Mouse (Mus musculus) E14TG2a.4 (cell line): ENCODE data around the gene Gm17304.

ENCODE experiments used
- H3K27me3 ChIP-seq: 2 replicates; pipeline ENCODE4 v1.6.1; 2014; ENCODE audit warnings: low read length, control low read depth; ENCODE audit not compliant: insufficient read depth
- H3K36me3 ChIP-seq: 2 replicates; pipeline ENCODE4 v1.6.1; 2014; ENCODE audit warnings: low read length, control low read depth; ENCODE audit not compliant: insufficient read depth
- H3K4me1 ChIP-seq: replicated peaks from 2 replicates; pipeline ENCODE4 v1.6.1; 2014; ENCODE audit warnings: low read depth, low read length, control low read depth
- H3K4me3 ChIP-seq: replicated peaks from 2 replicates; pipeline ENCODE4 v1.5.1; 2014; ENCODE audit warnings: mild to moderate bottlenecking, low read length
- H3K9me3 ChIP-seq: 2 replicates; pipeline ENCODE4 v1.6.1; 2014; ENCODE audit warnings: low read length, control low read depth
- CTCF ChIP-seq: conservative IDR thresholded peaks from 2 replicates; pipeline ENCODE4 v1.5.1; 2014; ENCODE audit warnings: low read length
- NANOG ChIP-seq: IDR thresholded peaks from 2 replicates; pipeline ENCODE4 v1.6.1; 2014; ENCODE audit warnings: borderline replicate concordance, low read length, mixed read lengths
- POU5F1 ChIP-seq: IDR thresholded peaks from 2 replicates; pipeline ENCODE4 v1.6.1; 2014; ENCODE audit warnings: low read length, borderline replicate concordance

The Gm17304 gene

DNA sequence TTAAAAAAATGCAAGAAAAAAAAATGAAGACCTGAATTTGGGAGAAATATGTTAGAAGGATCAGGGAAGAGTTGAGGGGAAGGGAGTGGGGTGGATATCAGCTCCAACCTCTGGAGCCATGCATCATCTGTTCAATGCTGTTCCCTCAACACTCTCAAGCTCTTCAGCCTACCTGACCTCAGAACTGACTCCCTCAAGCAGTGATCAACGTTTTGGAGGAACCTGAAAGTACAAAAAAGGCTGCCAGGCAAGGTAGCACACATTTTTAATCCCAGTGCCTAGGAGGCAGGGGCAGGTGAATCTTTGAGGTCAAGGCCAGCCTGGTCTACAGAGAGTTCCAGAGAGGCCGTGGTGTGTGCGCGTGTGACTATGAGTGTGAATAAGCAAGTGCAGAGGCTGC is at the start of gene Gm17304:
Gene Gm17304, plus strand, starts transcription at position 301 of the 400 bp plus-strand sequence.
- Histone ChIP-seq H3K27me3 (no peaks in the 10 kb centered on the region), H3K9me3 (no peaks in the 10 kb centered on the region), H3K4me1 (peaks cover 16% of the 10 kb centered on the region), H3K4me3 (no peak within 1 kb of the TSS), H3K36me3 (peaks cover 29% of the 10 kb centered on the region)
- TF ChIP-seq POU5F1 = no peak
- TF ChIP-seq NANOG = no peak
- no peak for TF ChIP-seq CTCF

- no peaks in the 10 kb centered on the region for H3K36me3 ChIP-seq
- no peaks in the 10 kb centered on the region for H3K9me3 ChIP-seq
- peaks cover 11% of the 10 kb centered on the region; the same call in 1 of the 2 replicates for H3K4me1 ChIP-seq
- peaks cover 59% of the 10 kb centered on the region for H3K27me3 ChIP-seq
- peak overlapping the region; percentile 69 for H3K4me3 ChIP-seq
- TF ChIP-seq POU5F1 (no peak), CTCF (no peak), NANOG (no peak)
Observed at GRCm38 (mm10) chr5:106560631-106561498, 48.0 kb upstream of the Gm17304 start.

GRCm38 (mm10) chr5:106561499-106561822 is 47.4 kb upstream of the Gm17304 start:
- H3K4me3 ChIP-seq = peak overlapping the region; percentile 69
- peaks cover 62% of the 10 kb centered on the region for H3K27me3 ChIP-seq
- TF ChIP-seq CTCF (no peak), NANOG (no peak), POU5F1 (no peak)
- peaks cover 11% of the 10 kb centered on the region; the same call in 1 of the 2 replicates for H3K4me1 ChIP-seq
- H3K9me3 ChIP-seq = no peaks in the 10 kb centered on the region
- H3K36me3 ChIP-seq = no peaks in the 10 kb centered on the region

- H3K36me3 ChIP-seq = no peaks in the 10 kb centered on the region
- no peaks in the 10 kb centered on the region for H3K9me3 ChIP-seq
- TF ChIP-seq POU5F1 = no peak
- no peak for TF ChIP-seq NANOG
- TF ChIP-seq CTCF = no peak
- H3K27me3 ChIP-seq = peaks cover 36% of the 10 kb centered on the region
- peaks cover 3% of the 10 kb centered on the region; the same call in 1 of the 2 replicates for H3K4me1 ChIP-seq
- no peak overlapping the region for H3K4me3 ChIP-seq
Observed at GRCm38 (mm10) chr5:106566025-106566424, 42.9 kb upstream of the Gm17304 start.

DNA sequence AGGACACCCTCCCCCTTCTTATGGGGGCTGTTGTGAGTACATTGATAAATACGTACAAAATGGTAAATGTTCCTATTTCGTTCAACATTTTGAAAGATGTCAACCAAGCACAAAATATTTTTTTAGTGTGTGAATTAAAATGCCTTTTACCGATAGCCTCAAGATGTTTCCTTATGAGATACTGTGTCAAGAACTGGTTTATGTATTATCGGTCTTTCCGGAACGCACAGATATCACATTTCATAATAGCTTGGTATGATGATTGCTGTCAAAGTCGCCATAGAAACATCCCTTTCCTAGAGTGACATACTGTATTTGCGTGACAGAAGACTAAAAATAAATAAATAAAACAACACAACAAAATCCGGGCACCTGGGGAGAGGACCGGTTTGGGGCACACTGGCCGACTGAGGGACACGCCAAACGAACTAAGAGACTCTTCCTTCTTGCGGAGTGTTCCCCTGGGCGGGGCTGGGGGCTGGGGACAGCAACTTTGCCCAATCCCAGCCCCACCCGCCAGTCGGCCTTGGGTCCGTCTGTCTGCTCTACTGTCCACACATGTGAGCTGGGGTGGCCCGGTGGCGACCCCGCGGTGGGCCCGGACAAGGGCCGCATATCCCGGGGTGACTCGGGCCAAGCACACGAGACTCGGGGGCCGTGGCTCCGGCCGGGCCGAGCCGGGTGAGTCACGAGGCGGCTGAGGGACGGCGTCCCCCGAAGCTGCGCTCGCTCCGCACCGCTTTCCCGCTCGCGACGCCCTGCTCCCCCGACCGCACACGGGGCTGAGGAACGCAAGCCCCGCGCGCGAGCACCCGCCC is 34.9 kb upstream of the Gm17304 start:
- H3K36me3 ChIP-seq = no peaks in the 10 kb centered on the region
- no peaks in the 10 kb centered on the region for H3K9me3 ChIP-seq
- peak overlapping the region; percentile 90 for H3K4me3 ChIP-seq
- H3K4me1 ChIP-seq = peaks cover 12% of the 10 kb centered on the region; the same call in 1 of the 2 replicates
- peaks cover 40% of the 10 kb centered on the region for H3K27me3 ChIP-seq
- TF ChIP-seq POU5F1 (no peak), CTCF (no peak), NANOG (no peak)

- Histone ChIP-seq H3K4me1 (peaks cover 12% of the 10 kb centered on the region; the same call in 1 of the 2 replicates), H3K36me3 (no peaks in the 10 kb centered on the region), H3K4me3 (peak overlapping the region; percentile 90), H3K9me3 (no peaks in the 10 kb centered on the region), H3K27me3 (peaks cover 40% of the 10 kb centered on the region)
- TF ChIP-seq NANOG (no peak), POU5F1 (no peak), CTCF (no peak)
Observed at GRCm38 (mm10) chr5:106574560-106574946, 34.3 kb upstream of the Gm17304 start.

GRCm38 (mm10) chr5:106575098-106575497 is 33.8 kb upstream of the Gm17304 start:
- H3K36me3 ChIP-seq = no peaks in the 10 kb centered on the region
- H3K4me1 ChIP-seq = peaks cover 12% of the 10 kb centered on the region; the same call in 1 of the 2 replicates
- no peaks in the 10 kb centered on the region for H3K9me3 ChIP-seq
- TF ChIP-seq CTCF (no peak), POU5F1 (no peak)
- H3K4me3 ChIP-seq = peak overlapping the region; percentile 90; the same call in 1 of the 2 replicates
- peaks cover 40% of the 10 kb centered on the region for H3K27me3 ChIP-seq

DNA sequence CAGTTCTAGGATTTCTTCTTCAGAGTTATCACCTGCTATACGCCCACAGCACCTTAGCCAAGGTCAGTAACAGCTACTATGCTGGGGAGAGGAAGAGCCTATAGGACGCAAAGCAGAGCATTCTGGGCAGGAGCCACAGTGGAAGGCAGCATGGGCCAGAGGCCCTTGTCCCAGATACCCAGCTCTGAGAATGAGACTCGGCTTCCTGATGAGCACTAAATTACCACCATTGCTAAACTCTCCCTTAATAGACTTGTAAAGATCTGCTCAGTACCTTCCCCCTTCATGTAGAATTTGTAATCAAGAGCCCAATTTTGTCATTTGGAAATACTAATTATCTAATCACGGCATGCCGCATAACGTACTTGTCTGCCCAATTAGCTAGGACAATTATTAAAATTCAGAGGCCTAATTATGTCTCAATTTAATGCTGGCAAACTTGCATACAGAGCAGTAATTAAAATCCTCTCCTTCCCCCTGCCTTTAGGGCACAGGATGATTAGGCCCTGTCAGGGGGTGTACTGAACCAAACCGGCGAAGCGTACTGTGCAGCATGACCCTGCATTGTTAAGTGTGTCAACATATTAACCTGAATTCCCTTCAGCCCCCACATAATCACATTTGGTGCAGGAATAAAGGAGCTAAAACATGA is 31.5 kb upstream of the Gm17304 start:
- Histone ChIP-seq H3K27me3 (peaks cover 38% of the 10 kb centered on the region), H3K36me3 (no peaks in the 10 kb centered on the region), H3K9me3 (no peaks in the 10 kb centered on the region), H3K4me3 (no peak overlapping the region), H3K4me1 (peaks cover 12% of the 10 kb centered on the region; the same call in 1 of the 2 replicates)
- TF ChIP-seq CTCF (no peak), NANOG (no peak), POU5F1 (no peak)
